Mouse (Mus musculus) megakaryocyte, embryonic 14.5 days (primary cell): ENCODE results near the gene Klhl3. TPM values are rescaled to one million over a fixed set of nuclear protein-coding genes. Genes with fewer than 3 reads are reported as not detected.

Experiments used
- H3K27me3 ChIP-seq: replicated peaks from 2 replicates; pipeline ENCODE3; 2012; ENCODE audit warnings: inconsistent platforms
- H3K36me3 ChIP-seq: replicated peaks from 2 replicates; pipeline ENCODE3; 2012; ENCODE audit warnings: low read length, inconsistent platforms, mixed read lengths
- H3K4me1 ChIP-seq: 2 replicates; pipeline ENCODE4 v1.6.1; 2012; ENCODE audit warnings: inconsistent platforms
- H3K4me3 ChIP-seq: replicated peaks from 2 replicates; pipeline ENCODE3; 2012; ENCODE audit warnings: moderate library complexity, mild to moderate bottlenecking, inconsistent platforms
- H3K9me3 ChIP-seq: 2 replicates; pipeline ENCODE4 v1.6.1; 2012; ENCODE audit warnings: inconsistent platforms
- FLI1 ChIP-seq: IDR thresholded peaks from 2 replicates; pipeline ENCODE4 v1.6.1; 2012; ENCODE audit warnings: low read length, inconsistent platforms, mixed read lengths
- GATA1 ChIP-seq: IDR thresholded peaks from 3 replicates; pipeline ENCODE4 v1.6.1; 2012; ENCODE audit warnings: mixed read lengths, low read length, inconsistent platforms, borderline replicate concordance
- polyA plus RNA-seq: library from polyadenylated mRNA; stranded (reverse); fragments of >175 nt; gene quantifications from 2 replicates; pipeline ENCODE4 v1.2.3, GENCODE M21; 2012; ENCODE audit warnings: low replicate concordance; ENCODE audit not compliant: insufficient read depth

Klhl3 gene
- polyA plus RNA-seq, 1 experiment: not detected

DNA sequence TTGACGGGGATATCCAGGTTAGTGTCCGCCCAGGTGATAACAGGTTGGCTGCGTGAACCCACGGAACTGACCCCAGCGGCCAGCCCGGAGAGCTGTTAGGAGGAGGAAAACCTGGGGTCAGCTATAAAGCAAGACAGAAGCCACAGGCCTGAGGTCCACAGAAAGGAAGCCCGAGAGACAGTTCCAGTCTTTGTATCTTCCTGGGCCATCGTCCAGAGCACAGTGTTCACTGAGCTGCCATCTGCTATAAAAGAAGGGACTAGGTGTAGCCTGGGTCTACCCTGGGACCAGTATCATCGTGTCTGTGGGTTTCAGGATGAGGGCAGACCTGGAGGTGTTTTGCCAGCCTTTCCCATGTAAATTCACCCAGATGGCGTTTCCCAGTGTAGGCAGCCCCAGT, 61.7 kb downstream of the Klhl3 start:
- TF ChIP-seq GATA1 (no peak), FLI1 (no peak)
- Histone ChIP-seq H3K27me3 (no peaks in the 10 kb centered on the region), H3K4me3 (no peak overlapping the region), H3K36me3 (no peaks in the 10 kb centered on the region), H3K9me3 (peaks cover 35% of the 10 kb centered on the region), H3K4me1 (no peaks in the 10 kb centered on the region; the same call in 1 of the 2 replicates)

DNA sequence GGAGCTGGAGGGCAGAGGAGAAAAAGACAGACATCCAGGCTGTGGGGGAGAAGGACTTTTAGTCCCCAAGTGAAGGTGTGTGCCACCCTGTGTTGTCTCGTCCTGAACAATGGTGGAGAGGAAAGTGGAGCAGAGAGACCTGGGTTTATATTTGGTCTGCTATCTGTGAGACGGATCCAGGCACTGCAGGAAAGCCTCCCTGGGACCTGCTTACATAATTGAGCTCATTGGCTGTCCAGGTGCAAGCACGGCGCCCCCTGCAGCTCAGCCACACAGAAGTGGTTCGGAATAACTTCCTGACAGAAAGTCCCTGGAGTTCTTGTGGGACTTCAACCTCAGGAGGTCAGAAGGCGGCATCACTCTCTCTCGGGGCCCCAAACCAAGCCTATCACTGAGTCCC, 62.1 kb downstream of the Klhl3 start:
- Histone ChIP-seq H3K36me3 (no peaks in the 10 kb centered on the region), H3K4me1 (peaks cover 1% of the 10 kb centered on the region), H3K4me3 (no peak overlapping the region), H3K9me3 (peaks cover 33% of the 10 kb centered on the region), H3K27me3 (no peaks in the 10 kb centered on the region)
- no peak for TF ChIP-seq FLI1
- no peak for TF ChIP-seq GATA1

DNA sequence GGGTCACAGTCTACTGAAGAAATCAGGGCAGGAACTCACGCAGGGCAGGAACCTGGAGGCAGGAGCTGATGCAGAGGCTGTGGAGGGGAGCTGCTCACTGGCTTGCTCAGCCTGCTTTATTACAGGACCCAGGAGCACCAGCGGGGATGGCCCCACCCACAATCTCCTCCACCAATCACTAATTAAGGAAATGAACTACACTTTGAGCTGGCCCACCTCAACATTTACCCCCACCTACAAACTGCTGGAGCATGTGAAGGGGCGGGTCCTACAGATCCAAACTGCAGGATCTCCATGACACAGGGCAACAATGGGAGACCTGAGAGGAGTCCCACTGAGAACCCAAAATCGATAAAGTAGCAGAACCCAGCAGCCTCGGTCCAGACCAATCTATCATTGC, 64.3 kb downstream of the Klhl3 start:
- Histone ChIP-seq H3K4me1 (peaks cover 6% of the 10 kb centered on the region), H3K9me3 (peaks cover 27% of the 10 kb centered on the region), H3K4me3 (no peak overlapping the region), H3K36me3 (no peaks in the 10 kb centered on the region), H3K27me3 (no peaks in the 10 kb centered on the region)
- TF ChIP-seq FLI1: no peak
- TF ChIP-seq GATA1: no peak

DNA sequence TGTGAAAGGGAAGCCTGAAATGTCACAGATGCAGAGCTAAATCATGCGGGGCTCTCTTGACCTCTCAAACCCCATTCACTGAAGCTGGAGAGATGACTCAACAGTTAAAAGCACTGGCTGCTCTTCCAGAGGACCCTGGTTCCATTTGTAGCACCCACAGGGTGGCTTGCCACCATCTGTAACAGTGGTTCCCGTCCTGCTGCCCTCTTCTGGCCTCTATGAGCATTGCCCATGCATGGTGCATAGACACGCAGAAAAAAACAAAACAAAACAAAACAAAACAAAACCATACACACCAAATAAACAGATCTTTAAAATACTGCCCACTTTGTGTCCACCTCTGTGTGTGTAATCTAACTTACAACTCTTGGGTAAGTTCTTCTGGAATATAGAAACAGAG, 65.3 kb downstream of the Klhl3 start:
- no peak for TF ChIP-seq GATA1
- TF ChIP-seq FLI1: no peak
- H3K27me3 ChIP-seq: no peaks in the 10 kb centered on the region
- H3K4me1 ChIP-seq: peaks cover 6% of the 10 kb centered on the region
- H3K4me3 ChIP-seq: no peak overlapping the region
- peaks cover 18% of the 10 kb centered on the region for H3K9me3 ChIP-seq
- H3K36me3 ChIP-seq: no peaks in the 10 kb centered on the region

DNA sequence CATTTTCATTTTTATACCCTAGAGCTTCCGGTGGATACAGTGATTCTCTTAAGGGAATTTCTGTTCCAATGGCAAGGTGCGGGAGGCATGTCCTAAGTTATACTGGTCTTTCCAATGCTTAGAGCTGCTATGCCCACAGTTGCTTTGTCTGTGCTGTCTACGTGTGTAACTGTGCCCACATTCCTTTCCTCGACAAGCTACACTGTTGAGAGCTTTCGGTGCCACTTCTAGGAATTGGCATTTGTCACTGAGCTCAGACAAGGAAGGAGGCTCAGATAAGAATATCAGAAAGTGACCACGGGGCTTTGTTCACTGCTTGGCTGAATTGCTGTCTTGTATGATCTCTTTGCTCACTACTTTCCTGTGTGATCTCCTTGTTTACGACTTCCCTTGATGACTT, 67.2 kb downstream of the Klhl3 start:
- TF ChIP-seq GATA1 (no peak), FLI1 (no peak)
- Histone ChIP-seq H3K4me1 (peaks cover 6% of the 10 kb centered on the region), H3K9me3 (peaks cover 10% of the 10 kb centered on the region), H3K27me3 (no peaks in the 10 kb centered on the region), H3K36me3 (no peaks in the 10 kb centered on the region), H3K4me3 (no peak overlapping the region)

DNA sequence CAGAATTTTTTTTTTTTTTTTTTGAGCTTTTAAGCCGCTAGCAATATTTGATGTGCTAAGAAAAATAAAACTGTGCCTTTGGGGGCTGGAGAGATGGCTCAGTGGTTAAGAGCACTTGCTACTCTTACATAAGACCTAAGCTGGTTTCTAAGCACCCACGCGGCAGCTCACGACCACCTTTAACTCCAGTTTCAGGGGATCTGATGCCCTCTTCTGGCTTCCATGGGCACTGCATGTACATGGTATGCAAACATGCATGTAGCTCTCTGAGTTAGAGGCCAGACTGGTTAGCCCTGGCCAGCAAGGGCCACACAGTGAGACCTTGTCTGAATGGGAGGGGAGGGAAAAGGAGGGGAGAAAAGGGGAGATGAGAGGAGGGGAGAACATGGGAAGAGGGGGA, 68.1 kb downstream of the Klhl3 start:
- no peaks in the 10 kb centered on the region for H3K27me3 ChIP-seq

DNA sequence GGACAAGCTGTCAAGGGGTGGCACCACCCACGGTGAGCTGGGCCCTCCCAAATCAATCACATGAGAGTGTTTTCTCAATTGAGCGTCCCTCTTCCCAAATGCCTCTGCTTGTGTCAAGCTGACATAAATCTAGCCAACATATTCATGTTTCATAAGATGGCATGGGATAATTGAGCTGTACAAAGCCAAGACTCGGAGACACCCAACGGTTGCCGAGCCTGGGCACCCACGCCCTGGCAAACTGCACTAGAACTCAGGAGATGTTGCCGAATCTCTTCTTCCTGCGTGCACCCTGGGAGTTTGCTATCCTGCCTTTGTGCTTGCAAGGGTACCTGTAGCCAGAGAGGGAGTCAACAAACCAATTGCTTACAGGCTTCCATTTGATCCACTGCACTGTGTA, 70.1 kb downstream of the Klhl3 start:
- Histone ChIP-seq H3K27me3 (no peaks in the 10 kb centered on the region), H3K9me3 (peaks cover 19% of the 10 kb centered on the region), H3K4me3 (no peak overlapping the region), H3K36me3 (no peaks in the 10 kb centered on the region), H3K4me1 (peaks cover 6% of the 10 kb centered on the region)
- TF ChIP-seq FLI1 (no peak), GATA1 (no peak)

More for the DNA sequence above, 68.1 kb downstream of the Klhl3 start:
- Histone ChIP-seq H3K36me3 (no peaks in the 10 kb centered on the region), H3K9me3 (peaks cover 14% of the 10 kb centered on the region), H3K4me3 (no peak overlapping the region), H3K4me1 (peaks cover 6% of the 10 kb centered on the region)
- TF ChIP-seq FLI1 (no peak), GATA1 (no peak)

DNA sequence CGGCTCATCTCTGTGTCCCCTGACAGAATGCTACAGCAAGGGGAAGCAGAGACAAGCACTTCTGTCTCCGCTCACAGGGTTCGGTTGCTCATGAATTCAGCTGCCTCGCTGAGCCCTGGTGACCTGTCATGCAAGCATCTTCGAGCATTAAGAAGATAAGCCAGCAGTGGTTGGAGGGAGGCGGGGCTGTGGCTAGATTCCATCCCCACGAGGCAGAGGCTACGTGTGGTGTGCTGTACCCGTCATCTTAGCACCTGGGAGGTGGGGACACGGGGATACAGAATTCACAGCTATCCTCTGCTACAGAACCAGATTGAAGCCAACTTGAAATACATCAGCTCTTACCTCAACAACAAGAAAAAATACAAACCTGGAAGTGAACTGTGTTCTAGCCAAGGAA, 73.3 kb downstream of the Klhl3 start:
- no peaks in the 10 kb centered on the region for H3K36me3 ChIP-seq
- peaks cover 9% of the 10 kb centered on the region for H3K27me3 ChIP-seq
- H3K4me1 ChIP-seq: no peaks in the 10 kb centered on the region
- H3K4me3 ChIP-seq: no peak overlapping the region
- peaks cover 16% of the 10 kb centered on the region for H3K9me3 ChIP-seq
- TF ChIP-seq GATA1 (no peak), FLI1 (no peak)

DNA sequence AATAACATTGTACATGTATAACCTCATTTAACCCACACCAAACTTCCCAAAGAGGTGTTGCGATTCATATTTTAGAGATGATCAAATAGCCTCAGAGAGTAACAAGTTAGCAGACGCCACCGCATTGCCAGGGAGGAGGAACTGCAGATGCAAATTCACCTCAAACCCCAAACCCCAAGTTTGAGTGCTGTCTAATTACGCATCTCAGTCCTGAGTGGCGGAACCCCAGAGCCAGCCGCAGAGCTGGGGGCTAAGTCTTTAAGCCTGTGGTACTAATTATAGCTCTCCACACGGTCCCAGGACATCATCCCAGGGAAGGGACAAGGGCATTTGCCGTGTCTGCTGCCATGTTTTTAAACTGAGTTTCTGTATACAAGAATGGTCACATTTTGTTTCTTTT, 75.9 kb downstream of the Klhl3 start:
- Histone ChIP-seq H3K27me3 (peaks cover 17% of the 10 kb centered on the region), H3K4me3 (no peak overlapping the region), H3K36me3 (no peaks in the 10 kb centered on the region), H3K9me3 (peaks cover 10% of the 10 kb centered on the region), H3K4me1 (no peaks in the 10 kb centered on the region)
- TF ChIP-seq FLI1 (no peak), GATA1 (no peak)

DNA sequence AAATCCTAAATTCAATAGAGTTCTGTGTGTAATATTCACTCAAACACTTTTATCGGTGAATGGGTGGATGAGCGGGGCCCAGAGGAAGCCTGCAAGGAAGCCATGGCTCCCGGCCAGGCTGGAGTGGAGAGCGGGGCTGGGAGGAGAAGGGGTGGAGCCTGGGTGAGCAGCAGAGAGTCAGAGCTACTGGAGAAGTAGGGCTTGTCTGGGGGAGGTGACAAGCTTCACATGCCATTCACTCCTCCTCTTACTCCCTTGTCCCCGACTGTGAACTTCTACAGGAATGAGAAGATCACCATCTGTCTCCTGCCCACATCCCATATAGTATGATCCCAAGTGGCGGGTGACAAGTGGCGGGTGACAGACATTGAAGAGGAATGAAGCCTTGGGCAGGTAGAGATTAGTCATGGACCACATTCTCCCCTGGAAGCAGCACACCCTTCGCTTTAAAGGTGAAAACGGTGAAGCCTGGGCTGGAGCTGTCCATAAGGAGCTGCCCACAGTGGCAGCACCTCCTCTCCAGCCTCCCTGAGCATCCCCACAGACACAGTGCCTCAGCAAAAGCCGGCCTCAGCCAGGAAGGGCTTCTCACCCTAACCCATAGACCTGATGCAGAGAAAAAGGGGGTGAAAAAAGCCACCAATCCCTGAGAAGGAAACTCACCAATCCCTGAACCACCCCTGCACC, 77.8 kb downstream of the Klhl3 start:
- H3K27me3 ChIP-seq: peaks cover 25% of the 10 kb centered on the region
- H3K4me1 ChIP-seq: no peaks in the 10 kb centered on the region
- H3K36me3 ChIP-seq: no peaks in the 10 kb centered on the region
- peaks cover 5% of the 10 kb centered on the region; the same call in 1 of the 2 replicates for H3K9me3 ChIP-seq
- TF ChIP-seq FLI1: no peak
- no peak for TF ChIP-seq GATA1
- no peak overlapping the region for H3K4me3 ChIP-seq

DNA sequence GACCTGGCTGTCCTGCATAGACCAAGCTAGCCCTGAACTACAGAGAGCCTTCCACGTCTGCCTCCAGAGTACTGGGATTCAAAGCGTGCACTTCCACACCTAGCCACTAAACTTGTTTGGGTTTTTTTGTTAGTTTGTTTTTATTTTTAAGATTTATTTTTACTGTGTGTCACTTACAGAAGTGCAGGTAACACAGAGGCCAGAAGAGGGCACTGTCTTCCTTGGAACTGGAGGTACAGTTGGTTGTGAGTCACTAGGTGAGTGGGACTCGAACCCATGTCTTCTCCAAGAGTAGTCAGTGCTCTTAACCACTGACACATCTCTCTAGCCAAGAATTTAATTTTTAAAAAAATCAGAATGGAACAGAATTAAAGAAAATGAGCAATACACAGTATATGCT, 78.4 kb downstream of the Klhl3 start:
- Histone ChIP-seq H3K36me3 (no peaks in the 10 kb centered on the region), H3K4me1 (no peaks in the 10 kb centered on the region), H3K9me3 (peaks cover 3% of the 10 kb centered on the region; the same call in 1 of the 2 replicates), H3K27me3 (peaks cover 26% of the 10 kb centered on the region), H3K4me3 (no peak overlapping the region)
- TF ChIP-seq GATA1 (no peak), FLI1 (no peak)
